In the genomic region with DNA sequence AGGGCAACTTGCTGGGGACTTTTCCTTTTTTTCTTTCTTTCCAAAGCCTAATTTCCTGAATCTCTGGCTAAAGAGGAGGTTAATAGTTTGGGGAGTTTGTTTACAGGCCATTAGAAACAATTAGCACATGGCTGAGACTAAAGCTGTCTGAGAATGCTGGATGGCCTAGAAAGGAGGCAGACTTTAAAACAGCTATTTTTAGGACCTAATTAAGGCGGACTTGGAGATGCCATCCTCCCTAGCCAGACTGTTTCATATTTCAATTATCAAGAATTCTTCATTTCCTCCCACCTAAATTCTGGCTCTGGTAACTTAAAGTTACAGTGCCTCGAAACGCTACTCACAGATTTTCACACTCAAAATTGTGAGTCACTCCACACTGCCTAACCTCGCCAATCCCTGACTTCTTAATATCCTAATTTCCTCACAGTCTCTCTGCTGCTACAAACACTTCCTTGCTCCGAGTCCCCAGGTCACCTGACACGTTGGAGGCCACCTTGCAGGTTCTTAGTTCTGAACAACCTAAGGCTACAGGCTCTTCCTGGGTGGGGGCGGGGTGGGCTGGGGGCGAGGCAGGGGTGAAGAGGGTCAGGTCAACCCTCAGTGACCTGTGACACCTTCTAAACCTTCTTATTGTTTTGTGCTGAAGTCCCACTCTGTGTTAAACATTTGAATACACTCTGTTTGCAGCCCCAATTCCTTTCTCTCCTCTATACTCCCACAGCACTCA, we compare ENCODE assay signal across 23 mouse cellular contexts.
A peak's percentile ranks its signal among the peaks of the same experiment; 100 is the strongest.
DNase-seq lines count a peak whose midpoint lies in the region; ATAC-seq and TF ChIP-seq lines count a peak whose summit lies in the region.
"Had no signal": no experiment of that assay in that cellular context is flagged by ENCODE, and none has a peak within 500 bp of the region (broad histone marks: within the 10 kb centered on the region; RNA-seq: fewer than 3 reads in every experiment).

No protein-coding gene starts in this region.

- WGBS in heart, adult 2 months: 41% methylated on average over 8 of the region's 8 CpGs
- WGBS in kidney, embryonic 16.5 days: 20% methylated on average over 8 of the region's 8 CpGs

- H3K79me2 ChIP-seq in heart, adult 2 months (replicated peaks; ENCODE audit: control insufficient read depth, insufficient read depth, low read length): no peaks in the 10 kb centered on the region

- no peaks in the 10 kb centered on the region for H3K4me1 ChIP-seq in heart, adult 2 months (ENCODE audit: control insufficient read depth, insufficient read depth, low read length)
- H3K4me1 ChIP-seq in kidney, embryonic 16.5 days (ENCODE audit: insufficient read depth, low read length): peaks cover 4% of the 10 kb centered on the region; the same call in 1 of the 2 replicates
- H3K4me1 ChIP-seq: stomach, embryonic 15.5 days had no signal

- no peak overlapping the region for H3K4me3 ChIP-seq in heart, adult 2 months
- H3K4me3 ChIP-seq in layer of hippocampus, adult 2 months: no peak overlapping the region
- no peak overlapping the region for H3K4me3 ChIP-seq in kidney, embryonic 16.5 days (ENCODE audit: low read length)
- H3K4me3 ChIP-seq: heart, embryonic 12.5 days; hindbrain, embryonic 13.5 days; midbrain, embryonic 13.5 days; stomach, embryonic 15.5 days had no signal

- DNase-seq in heart, adult 11 months: peak; percentile 22
- DNase-seq in heart, adult 2 months: no peak
- peak; percentile 14 to 59 for DNase-seq in layer of hippocampus, adult 2 months (ENCODE audit: low spot score in 2 of 2)
- no peak for DNase-seq in layer of hippocampus, postnatal 36 days
- DNase-seq in Muller cell, postnatal 12 days (ENCODE audit: inconsistent ontology term): peak; percentile 82
- peak; percentile 16 for DNase-seq in retina, embryonic 14.5 days (ENCODE audit: low spot score)
- DNase-seq in urinary bladder, postnatal 10 days (ENCODE audit: low spot score): no peak
- DNase-seq: adrenal gland, postnatal 10 days; cerebellum, adult 11 months; cerebellum, postnatal 25 days; gastrocnemius, postnatal 36 days; heart, postnatal 14 days; kidney, postnatal 36 days; right cerebral cortex, postnatal 25 days had no signal

- H3K27ac ChIP-seq in heart, adult 2 months: no peak overlapping the region
- peak overlapping the region; percentile 46; the same call in 1 of the 2 replicates for H3K27ac ChIP-seq in layer of hippocampus, adult 2 months
- H3K27ac ChIP-seq in kidney, embryonic 16.5 days (ENCODE audit: low read length): no peak overlapping the region
- H3K27ac ChIP-seq: hindbrain, embryonic 13.5 days; midbrain, embryonic 13.5 days; stomach, embryonic 15.5 days had no signal

- TF ChIP-seq POLR2A in heart, adult 2 months (IDR thresholded peaks at IDR 0.05; ENCODE audit: insufficient read depth, low read depth, low read length): no peak

- TF ChIP-seq EP300 in heart, adult 2 months (IDR thresholded peaks at IDR 0.05; ENCODE audit: insufficient read depth, low read depth, low read length): no peak

- no peak for ATAC-seq in kidney, embryonic 16.5 days (ENCODE audit: low FRiP score, low TSS enrichment)
- ATAC-seq: activated CD4-positive, CD25-positive, alpha-beta regulatory T cell, adult 4 months; intestine, postnatal 0 days; lung, postnatal 0 days; midbrain, embryonic 13.5 days had no signal

- H3K9ac ChIP-seq in heart, adult 2 months (ENCODE audit: low read depth, low read length): no peak overlapping the region
- no peak overlapping the region for H3K9ac ChIP-seq in kidney, embryonic 16.5 days (replicated peaks; ENCODE audit: low read length)
- H3K9ac ChIP-seq: heart, embryonic 12.5 days; hindbrain, embryonic 13.5 days; midbrain, embryonic 13.5 days; stomach, embryonic 15.5 days had no signal

- H3K4me2 ChIP-seq in kidney, embryonic 16.5 days (replicated peaks; ENCODE audit: low read depth, low read length): no peak overlapping the region
- H3K4me2 ChIP-seq: heart, embryonic 12.5 days; hindbrain, embryonic 13.5 days; midbrain, embryonic 13.5 days; stomach, embryonic 15.5 days had no signal

- H3K9me3 ChIP-seq in kidney, embryonic 16.5 days (ENCODE audit: low read length): no peaks in the 10 kb centered on the region
- H3K9me3 ChIP-seq: heart, embryonic 12.5 days; hindbrain, embryonic 13.5 days; midbrain, embryonic 13.5 days; stomach, embryonic 15.5 days had no signal

- intact Hi-C loops in heart, adult 2 months (cut with DNase I): no loop called here

- no peak for TF ChIP-seq CTCF in heart, adult 2 months (IDR thresholded peaks at IDR 0.05)
- TF ChIP-seq CTCF in layer of hippocampus, adult 2 months (conservative IDR thresholded peaks at IDR 0.05): no peak

- no peaks in the 10 kb centered on the region; the same call in 1 of the 2 replicates for H3K36me3 ChIP-seq in heart, adult 2 months (ENCODE audit: control insufficient read depth, insufficient read depth, low read length)
- no peaks in the 10 kb centered on the region for H3K36me3 ChIP-seq in kidney, embryonic 16.5 days (ENCODE audit: insufficient read depth, low read length)
- H3K36me3 ChIP-seq: heart, embryonic 12.5 days; hindbrain, embryonic 13.5 days; midbrain, embryonic 13.5 days; stomach, embryonic 15.5 days had no signal

- H3K27me3 ChIP-seq in heart, adult 2 months (ENCODE audit: control insufficient read depth, insufficient read depth, low read length): no peaks in the 10 kb centered on the region
- no peaks in the 10 kb centered on the region for H3K27me3 ChIP-seq in kidney, embryonic 16.5 days (ENCODE audit: insufficient read depth, low read length)
- H3K27me3 ChIP-seq: CH12.LX; heart, embryonic 12.5 days; hindbrain, embryonic 13.5 days; midbrain, embryonic 13.5 days; stomach, embryonic 15.5 days had no signal

Comparison
In these comparisons a context has a peak if more than half of its experiments do, and no peak if none do; other contexts are left out.
1. DNase-seq: peak in heart, adult 11 months (single experiment), layer of hippocampus, adult 2 months (2 of 2), Muller cell, postnatal 12 days (single experiment) and retina, embryonic 14.5 days (single experiment); none in heart, adult 2 months (0 of 2), layer of hippocampus, postnatal 36 days (0 of 2) and urinary bladder, postnatal 10 days (single experiment).